Mouse (Mus musculus) ES-E14 (cell line): ENCODE results near the gene Tshz2.

Experiments used
- ZC3H11A ChIP-seq: IDR thresholded peaks from 2 replicates; pipeline ENCODE4 v1.6.1; 2012; ENCODE audit warnings: low read depth, mild to moderate bottlenecking, inconsistent platforms, low read length, borderline replicate concordance
- ZNF384 ChIP-seq: IDR thresholded peaks from 2 replicates; pipeline ENCODE4 v1.6.1; 2012; ENCODE audit warnings: low read depth, low read length, inconsistent platforms

DNA sequence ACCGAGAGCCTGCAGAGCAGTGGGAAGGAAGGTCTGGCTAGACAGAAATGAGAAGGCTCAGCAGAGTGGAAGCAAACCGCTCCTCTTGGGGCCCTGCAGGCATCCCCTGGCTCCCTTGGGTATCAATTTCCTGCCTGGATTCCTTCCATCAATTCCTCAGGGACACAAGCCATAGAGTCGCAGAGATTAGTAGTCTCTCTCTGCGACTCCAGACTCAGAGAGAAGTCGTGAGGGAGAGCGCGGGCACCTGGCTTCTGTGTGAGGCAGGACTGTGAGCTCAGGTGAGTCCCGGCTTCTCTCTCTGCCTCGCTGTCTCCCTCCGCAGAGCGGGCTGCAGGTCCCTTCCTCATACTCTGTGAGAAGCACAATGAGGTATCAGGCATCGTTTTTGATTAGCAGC, 363.2 kb downstream of the Tshz2 start:
- TF ChIP-seq ZNF384: no peak
- TF ChIP-seq ZC3H11A: no peak
